Mouse (Mus musculus): ENCODE measurements at regions not wholly inside any gene's neighbourhood (a gene's known extent, or its start where the extent isn't known, plus 50 kb on each side); places are given as distances from the start of the nearest gene placed in this dataset.

- ATAC-seq (no peak), DNase-seq (ENCODE audit: low read depth, low spot score) (no peak)
- CTCF ChIA-PET = no interaction called here
- H3K27me3 ChIP-seq = peaks cover 10% of the 10 kb centered on the region
- in situ Hi-C loops (cut with MboI; ENCODE audit: low pct_unique_long_range_greater_than_20kb) = no loop called here
- TF ChIP-seq CTCF (IDR thresholded peaks at IDR 0.05) = no peak
- POLR2A ChIA-PET = no interaction called here
Measured at GRCm38 (mm10) chr9:61176856-61177255, 195.3 kb upstream of the Tle3 start.

- POLR2A ChIA-PET = no interaction called here
- no peak for ATAC-seq
- CTCF ChIA-PET = interaction anchor here (1.5 kb wide), 1 partner anchor 15 kb away, joined by 4 read pairs; no protein-coding TSS in a partner anchor
- TF ChIP-seq CTCF (IDR thresholded peaks at IDR 0.05) = no peak
- in situ Hi-C loops (cut with MboI; ENCODE audit: low pct_unique_long_range_greater_than_20kb) = no loop called here
- DNase-seq (ENCODE audit: low read depth, low spot score) = no peak
- H3K27me3 ChIP-seq = no peaks in the 10 kb centered on the region
Measured at GRCm38 (mm10) chr9:61186541-61187420, 185.4 kb upstream of the Tle3 start.

DNA sequence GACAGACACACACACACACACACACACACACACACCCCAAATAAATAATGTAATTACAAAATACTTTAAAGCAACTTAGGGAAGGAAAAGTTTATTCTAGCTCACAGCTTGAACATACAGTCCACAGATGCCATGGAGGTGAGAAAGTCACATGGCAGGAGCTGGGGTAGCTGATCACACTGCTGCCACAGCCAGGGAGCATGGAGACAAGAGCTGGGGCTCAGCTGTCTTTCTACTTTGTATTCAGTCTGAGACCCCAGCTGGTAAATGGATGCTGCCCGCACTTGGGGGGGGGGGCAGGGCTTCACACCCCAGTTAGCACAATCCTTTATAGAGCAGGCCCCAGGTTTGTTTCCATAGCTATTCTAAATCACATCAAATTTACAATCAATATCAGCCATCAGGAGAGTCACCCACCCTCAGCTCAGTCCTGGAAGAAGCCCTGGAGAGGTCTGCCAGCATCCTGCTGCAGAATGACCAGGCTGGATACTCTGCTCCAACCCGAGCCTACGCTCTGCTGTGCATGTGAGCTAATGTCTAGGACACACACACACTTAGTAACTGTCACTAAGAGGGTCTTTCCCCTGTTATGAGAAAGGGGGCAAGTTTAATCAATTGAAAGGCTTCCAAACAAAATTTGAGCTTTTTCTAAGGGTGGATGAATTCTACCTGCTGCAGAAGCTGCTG is 184.3 kb upstream of the Tle3 start:
- TF ChIP-seq CTCF (IDR thresholded peaks at IDR 0.05) = no peak
- no peak for DNase-seq (ENCODE audit: low read depth, low spot score)
- ChIA-PET POLR2A (no interaction called here), CTCF (interaction anchor here (1.5 kb wide), 1 partner anchor 14 kb away, joined by 4 read pairs; no protein-coding TSS in a partner anchor)
- in situ Hi-C loops (cut with MboI; ENCODE audit: low pct_unique_long_range_greater_than_20kb) = no loop called here
- H3K27me3 ChIP-seq = no peaks in the 10 kb centered on the region
- ATAC-seq = no peak

DNA sequence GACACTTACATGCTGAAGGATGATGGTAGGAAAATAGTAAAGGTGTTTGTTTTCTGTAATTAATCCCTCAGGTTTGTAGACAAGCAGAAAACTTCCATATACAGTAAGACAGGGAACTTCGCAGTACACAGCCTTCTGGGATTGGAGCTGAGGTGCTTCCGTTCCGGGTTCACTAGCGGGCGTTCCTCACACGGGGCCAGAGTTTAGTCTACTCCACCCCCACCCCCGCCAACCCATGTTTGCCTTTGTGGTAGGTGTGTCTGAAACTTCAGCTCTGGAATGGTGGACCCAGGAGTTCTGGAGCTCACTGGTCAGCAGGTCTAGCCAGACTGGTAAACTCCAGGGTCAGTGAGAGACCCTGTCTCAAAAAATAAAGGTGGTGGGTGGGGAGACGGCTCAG is 182.9 kb upstream of the Tle3 start:
- ATAC-seq = no peak
- H3K27me3 ChIP-seq = no peaks in the 10 kb centered on the region
- no peak for TF ChIP-seq CTCF (IDR thresholded peaks at IDR 0.05)
- ChIA-PET POLR2A (no interaction called here), CTCF (interaction anchor here (1.2 kb wide), 1 partner anchor 16 kb away, joined by 3 read pairs; no protein-coding TSS in a partner anchor)
- in situ Hi-C loops (cut with MboI; ENCODE audit: low pct_unique_long_range_greater_than_20kb) = no loop called here
- no peak for DNase-seq (ENCODE audit: low read depth, low spot score)

DNA sequence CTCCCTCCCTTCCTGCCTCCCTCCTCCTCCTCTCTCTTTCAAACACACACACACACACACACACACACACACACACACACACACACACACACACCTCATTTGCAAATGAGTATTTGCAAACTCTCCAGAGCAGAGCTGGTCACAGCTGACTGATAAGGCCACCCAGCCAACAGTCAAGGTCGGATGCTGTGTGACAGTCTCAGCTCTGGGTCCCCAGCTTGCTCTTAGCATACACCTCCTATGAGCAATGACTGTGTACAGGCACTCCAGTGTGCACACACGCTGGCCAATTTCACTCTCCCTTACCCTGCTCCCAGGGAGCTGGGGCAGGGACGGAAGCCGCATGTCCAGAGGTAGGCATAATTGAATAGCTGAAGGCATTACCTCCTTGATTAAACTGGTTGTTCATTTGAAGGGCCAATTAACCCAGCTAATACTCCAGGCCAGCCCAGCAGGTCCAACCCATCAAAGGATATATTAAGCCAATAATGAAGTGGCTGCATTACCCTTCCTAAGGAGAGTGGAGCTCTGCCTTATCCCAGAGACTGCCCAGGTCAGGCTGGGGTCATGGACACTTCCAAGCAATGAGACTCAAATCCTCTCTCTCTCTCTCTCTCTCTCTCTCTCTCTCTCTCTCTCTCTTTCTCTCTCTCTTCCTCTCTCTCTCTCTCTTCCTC is 173.0 kb upstream of the Tle3 start:
- ChIA-PET CTCF (interaction anchor here (1.6 kb wide), 1 partner anchor 107 kb away, joined by 3 read pairs; no protein-coding TSS in a partner anchor), POLR2A (interaction anchor here (0.6 kb wide), 1 partner anchor 61 kb away, joined by 3 read pairs; no protein-coding TSS in a partner anchor)
- ATAC-seq (no peak), DNase-seq (ENCODE audit: low read depth, low spot score) (no peak)
- H3K27me3 ChIP-seq = no peaks in the 10 kb centered on the region
- in situ Hi-C loops (cut with MboI; ENCODE audit: low pct_unique_long_range_greater_than_20kb) = no loop called here
- TF ChIP-seq CTCF (IDR thresholded peaks at IDR 0.05) = no peak

- in situ Hi-C loops (cut with MboI; ENCODE audit: low pct_unique_long_range_greater_than_20kb) = no loop called here
- no peak for TF ChIP-seq CTCF (IDR thresholded peaks at IDR 0.05)
- ATAC-seq (no peak), DNase-seq (ENCODE audit: low read depth, low spot score) (no peak)
- POLR2A ChIA-PET = interaction anchor here (0.6 kb wide), 1 partner anchor 60 kb away, joined by 3 read pairs; no protein-coding TSS in a partner anchor
- H3K27me3 ChIP-seq = no peaks in the 10 kb centered on the region
- CTCF ChIA-PET = interaction anchor here (1.6 kb wide), 1 partner anchor 106 kb away, joined by 3 read pairs; no protein-coding TSS in a partner anchor
Measured at GRCm38 (mm10) chr9:61199891-61200290, 172.3 kb upstream of the Tle3 start.

DNA sequence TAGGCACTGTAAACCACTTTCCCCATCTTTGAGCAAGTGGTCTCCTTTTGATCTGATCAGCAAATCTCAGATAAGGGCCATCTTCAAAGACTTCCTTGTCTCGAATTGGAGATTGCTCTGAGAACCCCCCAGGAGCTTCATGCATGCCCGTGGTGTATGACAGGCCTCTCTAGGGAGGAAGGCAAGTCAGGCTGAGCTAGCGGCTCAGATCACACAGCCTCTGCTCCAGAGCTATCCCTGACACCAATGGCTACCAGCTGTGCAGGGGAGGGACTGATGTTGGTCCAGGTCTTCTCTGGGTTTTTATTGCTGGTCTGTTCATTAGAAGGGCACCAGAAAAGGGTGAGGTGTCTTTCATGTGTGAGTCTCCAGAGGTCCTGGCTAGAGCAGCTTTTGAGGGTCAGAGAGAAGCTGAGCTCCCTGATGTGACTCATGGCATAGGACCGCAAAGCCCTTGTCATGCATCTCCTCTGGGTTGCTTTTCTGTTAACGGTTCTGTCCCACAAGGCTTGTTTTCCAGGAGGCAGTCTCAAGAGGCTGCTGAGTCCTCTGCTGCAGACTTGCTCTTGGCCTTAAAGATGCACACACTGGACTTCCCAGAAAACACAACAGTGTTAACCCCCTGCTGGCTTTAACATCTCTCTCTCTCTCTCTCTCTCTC is 171.7 kb upstream of the Tle3 start:
- H3K27me3 ChIP-seq = no peaks in the 10 kb centered on the region
- ATAC-seq (no peak), DNase-seq (ENCODE audit: low read depth, low spot score) (no peak)
- in situ Hi-C loops (cut with MboI; ENCODE audit: low pct_unique_long_range_greater_than_20kb) = no loop called here
- ChIA-PET POLR2A (no interaction called here), CTCF (interaction anchor here (1.6 kb wide), 1 partner anchor 105 kb away, joined by 3 read pairs; no protein-coding TSS in a partner anchor)
- no peak for TF ChIP-seq CTCF (IDR thresholded peaks at IDR 0.05)

GRCm38 (mm10) chr9:61205049-61205448 is 167.1 kb upstream of the Tle3 start:
- H3K27me3 ChIP-seq = no peaks in the 10 kb centered on the region
- ChIA-PET POLR2A (interaction anchor here (0.6 kb wide), 1 partner anchor 73 kb away, joined by 6 read pairs; no protein-coding TSS in a partner anchor), CTCF (interaction anchor here (0.9 to 1.3 kb wide), 2 partner anchors 10 to 16 kb away, joined by 3 read pairs; no protein-coding TSS in a partner anchor)
- no peak for DNase-seq (ENCODE audit: low read depth, low spot score)
- no peak for ATAC-seq
- TF ChIP-seq CTCF (IDR thresholded peaks at IDR 0.05) = no peak
- in situ Hi-C loops (cut with MboI; ENCODE audit: low pct_unique_long_range_greater_than_20kb) = no loop called here

DNA sequence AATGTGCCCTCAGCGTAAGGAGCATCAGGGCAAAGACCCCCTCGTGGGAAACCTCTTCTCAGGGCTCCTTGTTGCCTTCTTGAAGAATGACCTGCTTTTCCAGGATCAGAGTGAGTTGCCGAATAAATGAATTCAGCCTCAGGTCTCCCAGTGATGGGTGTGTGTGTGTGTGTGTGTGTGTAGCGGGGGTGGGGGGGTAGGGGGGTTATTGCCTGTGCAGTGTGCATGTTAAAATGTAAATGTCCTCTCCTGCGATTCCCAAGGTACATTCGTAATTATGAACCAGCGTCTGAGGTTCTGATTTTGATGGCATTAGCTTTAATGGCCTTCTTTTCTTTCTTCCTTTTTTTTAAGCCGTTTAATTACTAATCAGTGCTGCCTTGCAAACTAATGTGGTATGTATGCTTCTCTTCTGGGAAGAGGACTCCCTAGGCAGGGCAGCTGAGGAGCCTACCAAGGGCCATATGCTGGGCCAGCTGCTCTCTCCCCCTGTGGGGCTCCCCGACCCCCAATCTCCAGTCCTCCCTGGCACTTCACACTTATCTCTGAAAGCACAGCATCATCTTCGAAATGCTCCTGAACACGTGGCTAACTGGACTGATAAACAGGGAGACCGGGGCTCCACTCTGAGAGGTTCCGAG is 165.3 kb upstream of the Tle3 start:
- ChIA-PET CTCF (no interaction called here), POLR2A (no interaction called here)
- DNase-seq (ENCODE audit: low read depth, low spot score) (no peak), ATAC-seq (no peak)
- peaks cover 4% of the 10 kb centered on the region for H3K27me3 ChIP-seq
- TF ChIP-seq CTCF (IDR thresholded peaks at IDR 0.05) = no peak
- in situ Hi-C loops (cut with MboI; ENCODE audit: low pct_unique_long_range_greater_than_20kb) = no loop called here

Data from Patski (cell line).